Mouse (Mus musculus): ENCODE results near the gene Terb1. TPM values are rescaled to one million over a fixed set of nuclear protein-coding genes. Genes with fewer than 3 reads are reported as not detected.

The Terb1 gene
- polyA plus RNA-seq, 1 experiment from 2014 or later = 0.10 TPM

- H3K4me2 ChIP-seq (ENCODE audit: low read depth, low read length) = peak overlapping the region; percentile 99
- H3K9me3 ChIP-seq (ENCODE audit: control insufficient read depth, low read length) = no peaks in the 10 kb centered on the region
- no peak; the same call in 1 of the 2 replicates for ATAC-seq (ENCODE audit: low read depth)
- no peak overlapping the region for H3K4me3 ChIP-seq (ENCODE audit: low read length)
- H3K9ac ChIP-seq (ENCODE audit: low read length) = no peak overlapping the region
- H3K27ac ChIP-seq (ENCODE audit: low read length) = no peak overlapping the region
- H3K36me3 ChIP-seq (ENCODE audit: control insufficient read depth, insufficient read depth, low read length) = peaks cover 5% of the 10 kb centered on the region
- H3K27me3 ChIP-seq (ENCODE audit: control insufficient read depth, insufficient read depth, low read depth, low read length) = no peaks in the 10 kb centered on the region
- WGBS = 75% methylated on average over 3 of the region's 3 CpGs
- no peaks in the 10 kb centered on the region; the same call in 1 of the 2 replicates for H3K4me1 ChIP-seq (replicated peaks; ENCODE audit: control insufficient read depth, insufficient read depth, low read length)
These were observed 424 bp upstream of the Terb1 start for GRCm38 (mm10) chr8:104510134-104510533.

GRCm38 (mm10) chr8:104479091-104479490 is 30.6 kb downstream of the Terb1 start:
- Histone ChIP-seq H3K4me3 (ENCODE audit: low read length) (no peak overlapping the region), H3K9ac (ENCODE audit: low read length) (no peak overlapping the region), H3K36me3 (ENCODE audit: control insufficient read depth, insufficient read depth, low read length) (no peaks in the 10 kb centered on the region), H3K4me2 (ENCODE audit: low read depth, low read length) (no peak overlapping the region), H3K27me3 (ENCODE audit: control insufficient read depth, insufficient read depth, low read depth, low read length) (no peaks in the 10 kb centered on the region; the same call in 1 of the 2 replicates), H3K27ac (ENCODE audit: low read length) (no peak overlapping the region), H3K4me1 (replicated peaks; ENCODE audit: control insufficient read depth, insufficient read depth, low read length) (no peaks in the 10 kb centered on the region), H3K9me3 (ENCODE audit: control insufficient read depth, low read length) (no peaks in the 10 kb centered on the region)
- WGBS = 47% methylated on average over 1 of the region's 1 CpGs
- no peak for ATAC-seq (ENCODE audit: low read depth)

DNA sequence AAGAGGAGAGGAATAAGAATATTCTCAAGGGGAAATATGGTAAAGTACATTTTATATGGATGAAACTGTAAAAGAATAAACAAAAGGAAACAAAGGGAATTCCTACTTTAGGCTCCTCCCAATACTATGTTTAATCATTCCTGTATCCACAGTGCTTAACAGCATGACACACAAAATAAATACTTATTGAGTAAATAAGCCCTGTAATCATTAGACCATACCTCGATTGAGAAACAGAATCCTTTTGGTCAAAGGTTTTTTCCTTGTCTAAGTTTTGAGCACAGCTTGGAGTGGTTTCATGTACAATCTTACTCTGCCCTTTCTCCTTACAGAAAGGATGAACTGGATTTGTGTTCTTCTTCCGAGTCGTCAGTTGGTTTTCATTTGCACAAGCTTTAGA is 37.2 kb downstream of the Terb1 start:
- H3K9ac ChIP-seq (ENCODE audit: low read length) = no peak overlapping the region
- 61% methylated on average over 3 of the region's 3 CpGs for WGBS
- H3K4me1 ChIP-seq (replicated peaks; ENCODE audit: control insufficient read depth, insufficient read depth, low read length) = no peaks in the 10 kb centered on the region
- ATAC-seq (ENCODE audit: low read depth) = no peak
- no peaks in the 10 kb centered on the region for H3K9me3 ChIP-seq (ENCODE audit: control insufficient read depth, low read length)
- no peaks in the 10 kb centered on the region for H3K27me3 ChIP-seq (ENCODE audit: control insufficient read depth, insufficient read depth, low read depth, low read length)
- H3K4me2 ChIP-seq (ENCODE audit: low read depth, low read length) = no peak overlapping the region
- H3K36me3 ChIP-seq (ENCODE audit: control insufficient read depth, insufficient read depth, low read length) = no peaks in the 10 kb centered on the region
- H3K27ac ChIP-seq (ENCODE audit: low read length) = no peak overlapping the region
- no peak overlapping the region for H3K4me3 ChIP-seq (ENCODE audit: low read length)

- H3K4me1 ChIP-seq (replicated peaks; ENCODE audit: control insufficient read depth, insufficient read depth, low read length) = no peaks in the 10 kb centered on the region
- WGBS = 58% methylated on average over 2 of the region's 2 CpGs
- no peaks in the 10 kb centered on the region for H3K36me3 ChIP-seq (ENCODE audit: control insufficient read depth, insufficient read depth, low read length)
These were observed 42.2 kb downstream of the Terb1 start for GRCm38 (mm10) chr8:104467463-104467862.

DNA sequence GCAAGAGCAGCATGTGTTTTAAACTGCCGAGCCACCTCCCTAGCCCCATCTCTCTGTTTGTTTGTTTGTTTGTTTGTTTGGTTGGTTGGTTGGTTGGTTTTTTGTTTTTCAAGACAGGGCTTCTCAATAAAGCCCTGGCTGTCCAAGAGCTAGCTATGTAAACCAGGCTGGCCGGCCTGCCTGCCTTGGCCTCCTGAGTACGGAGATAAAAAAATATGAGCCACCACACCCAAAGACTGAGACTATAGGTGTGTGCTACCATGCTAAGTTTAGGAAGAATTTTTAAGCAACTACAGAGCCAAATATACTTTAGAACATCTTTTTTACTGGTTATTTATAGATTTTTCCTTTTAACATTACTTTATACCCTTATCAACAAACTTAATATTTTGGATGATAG is 57.5 kb downstream of the Terb1 start:
- no peak overlapping the region for H3K4me2 ChIP-seq (ENCODE audit: low read depth, low read length)
- H3K27me3 ChIP-seq (ENCODE audit: control insufficient read depth, insufficient read depth, low read depth, low read length) = no peaks in the 10 kb centered on the region
- no peak for ATAC-seq (ENCODE audit: low read depth)
- no peaks in the 10 kb centered on the region for H3K4me1 ChIP-seq (replicated peaks; ENCODE audit: control insufficient read depth, insufficient read depth, low read length)
- H3K9ac ChIP-seq (ENCODE audit: low read length) = no peak overlapping the region
- H3K4me3 ChIP-seq (ENCODE audit: low read length) = no peak overlapping the region
- WGBS = 76% methylated on average over 3 of the region's 3 CpGs
- no peak overlapping the region for H3K27ac ChIP-seq (ENCODE audit: low read length)
- H3K9me3 ChIP-seq (ENCODE audit: control insufficient read depth, low read length) = no peaks in the 10 kb centered on the region
- no peaks in the 10 kb centered on the region for H3K36me3 ChIP-seq (ENCODE audit: control insufficient read depth, insufficient read depth, low read length)

More at GRCm38 (mm10) chr8:104467463-104467862, 42.2 kb downstream of the Terb1 start:
- no peak for ATAC-seq (ENCODE audit: low read depth)
- no peak overlapping the region for H3K4me3 ChIP-seq (ENCODE audit: low read length)
- H3K27ac ChIP-seq (ENCODE audit: low read length) = no peak overlapping the region
- H3K9ac ChIP-seq (ENCODE audit: low read length) = no peak overlapping the region
- no peaks in the 10 kb centered on the region for H3K27me3 ChIP-seq (ENCODE audit: control insufficient read depth, insufficient read depth, low read depth, low read length)
- H3K4me2 ChIP-seq (ENCODE audit: low read depth, low read length) = no peak overlapping the region
- H3K9me3 ChIP-seq (ENCODE audit: control insufficient read depth, low read length) = no peaks in the 10 kb centered on the region

DNA sequence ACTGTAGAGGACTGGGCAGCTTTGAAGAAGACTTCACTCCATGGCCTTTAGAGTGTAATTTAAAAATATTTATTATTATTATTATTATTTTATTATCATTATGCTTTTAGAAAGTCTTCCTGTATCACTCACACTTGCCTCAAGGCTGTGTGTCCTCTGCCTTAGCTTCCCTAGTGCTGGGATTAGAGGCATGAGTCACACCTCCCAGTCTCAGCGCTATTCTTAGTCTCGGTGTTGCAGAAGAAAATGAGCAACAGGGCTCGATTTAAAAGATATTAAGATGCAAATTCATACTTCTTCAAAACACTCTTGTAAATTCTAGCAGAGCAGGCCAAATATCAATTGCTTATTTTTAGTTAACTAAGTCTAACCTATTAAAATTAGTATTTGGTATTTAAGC is 60.9 kb downstream of the Terb1 start:
- H3K9ac ChIP-seq (ENCODE audit: low read length) = no peak overlapping the region
- no peaks in the 10 kb centered on the region for H3K27me3 ChIP-seq (ENCODE audit: control insufficient read depth, insufficient read depth, low read depth, low read length)
- H3K36me3 ChIP-seq (ENCODE audit: control insufficient read depth, insufficient read depth, low read length) = no peaks in the 10 kb centered on the region
- no peaks in the 10 kb centered on the region for H3K4me1 ChIP-seq (replicated peaks; ENCODE audit: control insufficient read depth, insufficient read depth, low read length)
- H3K27ac ChIP-seq (ENCODE audit: low read length) = no peak overlapping the region
- no peak for ATAC-seq (ENCODE audit: low read depth)
- no peak overlapping the region for H3K4me2 ChIP-seq (ENCODE audit: low read depth, low read length)
- 65% methylated on average over 3 of the region's 3 CpGs for WGBS
- H3K4me3 ChIP-seq (ENCODE audit: low read length) = no peak overlapping the region
- no peaks in the 10 kb centered on the region for H3K9me3 ChIP-seq (ENCODE audit: control insufficient read depth, low read length)

- Histone ChIP-seq H3K27me3 (ENCODE audit: control insufficient read depth, insufficient read depth, low read depth, low read length) (no peaks in the 10 kb centered on the region), H3K9me3 (ENCODE audit: control insufficient read depth, low read length) (no peaks in the 10 kb centered on the region), H3K4me2 (ENCODE audit: low read depth, low read length) (no peak overlapping the region), H3K4me3 (ENCODE audit: low read length) (no peak overlapping the region), H3K27ac (ENCODE audit: low read length) (no peak overlapping the region), H3K4me1 (replicated peaks; ENCODE audit: control insufficient read depth, insufficient read depth, low read length) (peaks cover 10% of the 10 kb centered on the region), H3K36me3 (ENCODE audit: control insufficient read depth, insufficient read depth, low read length) (no peaks in the 10 kb centered on the region), H3K9ac (ENCODE audit: low read length) (no peak overlapping the region)
- ATAC-seq (ENCODE audit: low read depth) = no peak
- 75% methylated on average over 3 of the region's 3 CpGs for WGBS
These were observed 63.7 kb downstream of the Terb1 start for GRCm38 (mm10) chr8:104446016-104446415.

DNA sequence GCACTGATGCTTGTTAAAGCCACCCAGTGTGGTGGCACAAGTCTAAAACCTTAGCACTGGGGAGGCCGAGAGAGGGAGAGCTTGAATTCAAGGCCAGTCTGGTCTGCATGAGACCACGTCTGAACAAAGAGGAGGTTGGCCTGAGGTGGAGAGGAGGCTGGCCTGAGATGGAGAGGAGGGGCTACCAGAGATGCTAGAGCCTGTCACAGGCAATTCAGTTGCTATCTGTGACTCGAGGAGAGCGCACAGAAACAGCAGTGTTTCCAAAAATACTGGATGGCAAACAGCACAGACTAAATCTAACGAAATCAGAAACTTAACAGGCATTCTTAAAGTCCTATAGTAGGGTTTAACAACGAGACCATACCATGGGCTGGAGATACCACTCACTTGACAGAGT is 64.5 kb downstream of the Terb1 start:
- Histone ChIP-seq H3K36me3 (ENCODE audit: control insufficient read depth, insufficient read depth, low read length) (no peaks in the 10 kb centered on the region; the same call in 1 of the 2 replicates), H3K9me3 (ENCODE audit: control insufficient read depth, low read length) (no peaks in the 10 kb centered on the region), H3K4me2 (ENCODE audit: low read depth, low read length) (no peak overlapping the region), H3K4me3 (ENCODE audit: low read length) (no peak overlapping the region), H3K9ac (ENCODE audit: low read length) (no peak overlapping the region), H3K27me3 (ENCODE audit: control insufficient read depth, insufficient read depth, low read depth, low read length) (no peaks in the 10 kb centered on the region), H3K27ac (ENCODE audit: low read length) (no peak overlapping the region), H3K4me1 (replicated peaks; ENCODE audit: control insufficient read depth, insufficient read depth, low read length) (peaks cover 12% of the 10 kb centered on the region)
- no peak for ATAC-seq (ENCODE audit: low read depth)
- WGBS = 55% methylated on average over 6 of the region's 6 CpGs

DNA sequence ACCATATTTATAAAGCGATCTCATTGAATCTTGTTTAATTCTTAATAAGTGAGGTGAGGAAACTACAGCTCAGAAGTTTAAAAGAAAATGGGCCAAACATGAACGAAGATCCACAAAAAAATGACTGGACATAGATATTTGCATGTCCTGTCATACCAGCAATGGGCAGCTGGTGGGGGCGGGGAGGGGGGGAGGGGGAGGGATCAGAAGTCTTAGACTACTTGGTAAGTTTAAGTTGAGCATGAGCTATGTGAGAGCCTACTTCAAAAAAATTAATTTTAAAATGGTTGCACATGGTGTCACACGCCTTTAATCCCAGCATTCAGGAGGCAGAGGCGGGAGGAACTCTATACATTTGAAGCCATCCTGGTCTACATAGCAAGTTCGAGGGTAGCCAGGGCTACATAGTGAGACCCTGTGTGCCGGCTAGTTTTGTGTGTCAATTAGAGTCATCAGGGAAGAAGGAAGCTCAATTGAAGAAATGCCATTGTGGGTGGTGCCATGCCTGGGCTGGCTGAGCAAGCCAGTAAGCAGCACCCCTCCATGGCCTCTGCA is 66.5 kb downstream of the Terb1 start:
- no peaks in the 10 kb centered on the region for H3K27me3 ChIP-seq (ENCODE audit: control insufficient read depth, insufficient read depth, low read depth, low read length)
- WGBS = 63% methylated on average over 7 of the region's 7 CpGs
- H3K27ac ChIP-seq (ENCODE audit: low read length) = no peak overlapping the region
- peak; percentile 15 for ATAC-seq (ENCODE audit: low read depth)
- H3K4me1 ChIP-seq (replicated peaks; ENCODE audit: control insufficient read depth, insufficient read depth, low read length) = peaks cover 12% of the 10 kb centered on the region
- peak overlapping the region; percentile 87; the same call in 1 of the 2 replicates for H3K4me2 ChIP-seq (ENCODE audit: low read depth, low read length)
- H3K4me3 ChIP-seq (ENCODE audit: low read length) = peak overlapping the region; percentile 95
- H3K36me3 ChIP-seq (ENCODE audit: control insufficient read depth, insufficient read depth, low read length) = peaks cover 13% of the 10 kb centered on the region
- no peak overlapping the region; the same call in 1 of the 2 replicates for H3K9ac ChIP-seq (ENCODE audit: low read length)
- no peaks in the 10 kb centered on the region for H3K9me3 ChIP-seq (ENCODE audit: control insufficient read depth, low read length)
